Mouse (Mus musculus) limb, embryonic 10.5 days (tissue): Measurements from ENCODE around the gene Neurod2. TPM values are rescaled to one million over a fixed set of nuclear protein-coding genes. Genes with fewer than 3 reads are reported as not detected.

Experiments
- DNase-seq: peaks from one replicate; pipeline ENCODE4 v3.0.0-alpha.2; 2017; ENCODE audit warnings: low spot score
- H3K27ac ChIP-seq: fragments of 300-500 bp; sonication (generic); 2 replicates; pipeline ENCODE4 v1.5.1; 2016; ENCODE audit warnings: mild to moderate bottlenecking
- H3K27me3 ChIP-seq: fragments of 300-500 bp; sonication (generic); 2 replicates; pipeline ENCODE4 v1.6.1; 2016; ENCODE audit warnings: low read depth, mild to moderate bottlenecking; ENCODE audit not compliant: poor library complexity, severe bottlenecking
- H3K36me3 ChIP-seq: fragments of 300-500 bp; sonication (generic); 2 replicates; pipeline ENCODE4 v1.6.1; 2016; ENCODE audit warnings: mild to moderate bottlenecking, moderate library complexity
- H3K4me1 ChIP-seq: fragments of 300-500 bp; sonication (generic); 2 replicates; pipeline ENCODE4 v1.6.1; 2016
- H3K4me3 ChIP-seq: fragments of 300-500 bp; sonication (generic); 2 replicates; pipeline ENCODE4 v1.5.1; 2016; ENCODE audit warnings: mild to moderate bottlenecking, moderate library complexity
- H3K9me3 ChIP-seq: fragments of 300-500 bp; sonication (generic); replicated peaks from 2 replicates; pipeline ENCODE4 v1.6.1; 2016; ENCODE audit warnings: mild to moderate bottlenecking
- WGBS: fragments of 180-500 bp; shearing (Covaris S2); methylation state at CpG from one replicate; pipeline ENCODE4 v1.1.7; 2016; 5-methylcytosine and 5-hydroxymethylcytosine counted together
- polyA plus RNA-seq: library from polyadenylated mRNA; unstranded; fragments of >200 nt; fragmentation: Nextera tagmentation; extraction: Ambion mirVana; gene quantifications from 2 replicates; pipeline ENCODE4 v1.2.1, GENCODE M21; 2016

Gene Neurod2
- polyA plus RNA-seq: not detected in 2 replicates

DNA sequence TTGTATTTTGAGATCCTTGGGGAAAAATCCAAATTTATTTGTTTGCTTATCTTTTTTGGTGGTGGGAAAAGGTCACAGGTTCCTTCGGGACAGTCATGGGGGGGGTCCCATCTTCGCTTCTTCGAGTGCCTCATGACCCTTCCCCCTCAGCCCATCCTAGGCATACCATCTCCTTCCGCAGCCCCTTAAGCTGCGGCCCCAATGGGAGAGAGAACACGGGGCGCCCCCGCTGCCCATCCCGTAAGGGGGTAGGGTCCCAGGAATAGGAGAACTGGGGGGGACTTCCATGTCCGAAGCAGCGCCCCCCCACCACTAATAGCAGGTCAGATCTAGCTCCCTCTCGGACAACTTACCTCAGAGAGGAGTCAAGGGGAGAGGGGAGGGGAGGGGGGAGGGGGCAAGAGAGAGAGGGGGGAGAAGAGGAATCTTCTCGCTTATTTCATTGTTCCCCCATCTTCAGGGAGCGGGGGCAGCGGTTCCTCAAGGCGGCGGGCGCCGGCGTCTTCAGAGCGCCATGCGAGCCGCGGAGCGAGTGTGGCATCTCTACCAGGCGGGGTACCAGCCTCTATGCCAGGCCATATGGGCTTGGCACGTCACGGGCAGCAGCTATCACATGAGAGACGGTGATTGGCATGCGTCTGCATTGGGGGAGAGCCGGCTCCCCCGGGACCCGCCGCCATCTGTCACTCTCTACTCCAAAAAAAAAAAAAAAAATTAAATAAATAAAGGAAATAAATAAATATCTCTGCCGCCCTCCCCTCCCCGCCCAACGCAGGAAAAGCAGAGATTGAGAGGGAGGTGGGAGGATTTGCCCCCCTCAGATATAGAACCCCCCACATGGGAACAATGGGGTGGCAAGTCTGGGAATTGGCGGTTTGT lies at the start of gene Neurod2:
Neurod2 (minus strand) TSS at position 568 of the 879 bp plus-strand sequence.
- Histone ChIP-seq H3K27ac (no peak within 1 kb of the TSS), H3K4me3 (peak within 1 kb of the TSS; percentile 37), H3K27me3 (peaks cover 100% of the 10 kb centered on the region), H3K9me3 (no peaks in the 10 kb centered on the region), H3K36me3 (no peaks in the 10 kb centered on the region), H3K4me1 (peaks cover 28% of the 10 kb centered on the region)
- DNase-seq: no peak
- whole genome bisulfite sequencing: 2% methylated on average over 38 of the region's 38 CpGs

DNA sequence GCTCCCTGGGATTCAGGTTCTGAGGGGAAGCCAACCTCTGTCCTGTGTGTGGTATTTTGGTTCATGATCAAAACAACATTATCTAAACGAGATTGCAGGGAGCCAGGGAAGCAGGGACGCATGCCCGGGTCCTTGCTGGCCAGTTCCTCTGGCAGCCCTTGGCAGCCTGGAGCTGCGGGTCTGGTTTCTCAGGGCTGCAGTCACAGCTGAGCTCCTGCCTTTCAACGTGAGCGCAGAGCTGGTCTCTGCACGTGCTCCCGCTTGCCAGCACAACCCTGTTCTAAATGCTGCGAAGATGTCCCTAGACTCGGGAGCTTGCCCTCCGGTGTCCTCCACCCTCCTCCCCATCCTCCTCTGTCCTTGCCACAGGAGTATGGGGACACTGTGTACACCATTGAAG lies 48.3 kb upstream of the Neurod2 start:
- no peaks in the 10 kb centered on the region for H3K4me1 ChIP-seq

DNA sequence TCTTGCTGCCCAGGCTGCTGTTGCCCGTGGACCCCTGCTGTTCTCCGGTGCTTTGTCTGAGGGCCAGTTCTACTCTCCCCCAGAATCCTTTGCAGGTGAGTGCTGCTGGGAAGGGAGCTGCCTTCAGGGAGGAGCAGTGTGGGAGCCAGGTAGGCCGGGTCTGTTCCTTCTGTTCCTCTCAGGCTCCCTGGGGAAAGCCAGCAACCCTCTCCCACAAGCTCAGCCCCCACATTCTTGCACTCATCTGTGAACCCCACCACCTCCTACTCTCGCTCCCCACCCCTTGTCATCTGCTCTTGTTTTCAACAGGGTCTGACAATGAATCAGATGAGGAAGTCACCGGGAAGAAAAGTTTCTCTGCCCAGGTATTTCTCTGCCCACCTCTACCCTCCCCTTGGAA lies 47.3 kb upstream of the Neurod2 start:
- Histone ChIP-seq H3K36me3 (peaks cover 86% of the 10 kb centered on the region), H3K27me3 (no peaks in the 10 kb centered on the region), H3K27ac (no peak overlapping the region), H3K4me1 (peaks cover 4% of the 10 kb centered on the region), H3K4me3 (no peak overlapping the region), H3K9me3 (no peaks in the 10 kb centered on the region)
- 74% methylated on average over 5 of the region's 5 CpGs for WGBS
- no peak for DNase-seq

More for the DNA sequence above, 48.3 kb upstream of the Neurod2 start:
- DNase-seq: no peak
- Histone ChIP-seq H3K9me3 (no peaks in the 10 kb centered on the region), H3K4me3 (no peak overlapping the region), H3K27me3 (no peaks in the 10 kb centered on the region), H3K27ac (no peak overlapping the region), H3K36me3 (peaks cover 87% of the 10 kb centered on the region)
- WGBS: 83% methylated on average over 11 of the region's 11 CpGs

DNA sequence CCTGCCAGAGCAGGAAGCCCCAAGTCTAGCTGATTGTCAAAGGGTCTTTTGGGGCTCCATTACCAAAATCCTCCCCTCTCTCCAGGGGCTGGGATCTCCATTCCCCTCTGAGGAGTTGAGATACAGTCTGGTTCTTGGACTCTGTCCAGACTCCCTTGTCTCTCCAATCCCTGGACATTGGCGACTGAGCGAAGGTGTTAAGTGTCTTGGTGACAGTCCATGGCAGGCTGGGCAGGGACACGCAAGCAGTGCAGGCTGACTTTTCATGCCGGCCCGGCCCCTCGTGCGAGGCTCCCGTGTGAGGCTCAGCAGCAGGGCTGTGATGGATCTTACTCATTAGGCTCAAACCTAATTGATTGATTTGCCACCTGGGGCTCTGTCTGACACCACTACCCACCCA lies 44.8 kb upstream of the Neurod2 start:
- H3K4me1 ChIP-seq: peaks cover 14% of the 10 kb centered on the region
- 84% methylated on average over 8 of the region's 8 CpGs for WGBS

DNA sequence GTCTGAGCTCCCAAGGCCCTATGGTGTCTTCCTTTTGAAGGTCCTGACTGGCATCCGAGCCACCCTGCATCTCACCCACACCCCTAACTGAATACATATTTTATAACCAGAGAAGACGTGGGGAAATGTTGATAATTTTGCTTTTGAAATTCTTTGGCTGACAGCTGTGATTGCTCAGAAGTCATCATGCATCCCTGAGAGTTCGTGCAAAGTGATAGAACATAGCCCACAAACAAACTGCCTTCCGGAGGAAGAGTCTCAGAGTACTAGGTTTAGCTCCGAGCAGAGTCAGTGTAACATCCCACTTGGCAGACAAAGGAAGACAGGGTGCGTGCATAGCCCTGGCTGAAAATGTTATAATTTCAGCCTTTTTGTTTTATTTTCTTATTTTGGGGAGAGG lies 43.8 kb upstream of the Neurod2 start:
- Histone ChIP-seq H3K4me3 (no peak overlapping the region), H3K36me3 (peaks cover 51% of the 10 kb centered on the region), H3K27ac (no peak overlapping the region), H3K4me1 (peaks cover 14% of the 10 kb centered on the region), H3K27me3 (no peaks in the 10 kb centered on the region), H3K9me3 (no peaks in the 10 kb centered on the region)
- no peak for DNase-seq
- 91% methylated on average over 6 of the region's 6 CpGs for WGBS

More for the DNA sequence above, 44.8 kb upstream of the Neurod2 start:
- Histone ChIP-seq H3K27ac (no peak overlapping the region), H3K36me3 (peaks cover 61% of the 10 kb centered on the region), H3K4me3 (no peak overlapping the region), H3K9me3 (no peaks in the 10 kb centered on the region), H3K27me3 (no peaks in the 10 kb centered on the region)
- DNase-seq: no peak

DNA sequence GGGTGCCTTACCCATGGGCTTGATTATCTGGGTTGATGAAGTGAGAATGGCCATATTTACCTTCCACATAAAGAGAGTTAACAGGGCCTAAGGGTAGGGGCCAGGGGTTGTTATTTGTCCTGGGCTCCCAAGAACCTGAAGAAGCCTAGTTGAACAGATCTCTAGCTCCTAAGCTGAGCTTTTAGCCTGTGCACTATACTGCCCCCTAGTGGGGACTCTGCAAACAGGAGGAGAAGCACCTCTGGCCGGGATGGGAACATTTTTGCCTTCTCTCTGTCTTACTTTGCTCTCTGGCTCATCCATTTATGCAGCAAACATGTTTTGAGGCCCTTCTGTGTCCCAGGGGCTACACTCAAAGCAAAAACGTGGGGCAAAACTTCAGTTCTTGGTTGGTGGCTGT lies 43.0 kb upstream of the Neurod2 start:
- H3K27me3 ChIP-seq: no peaks in the 10 kb centered on the region
- H3K9me3 ChIP-seq: no peaks in the 10 kb centered on the region
- H3K4me1 ChIP-seq: peaks cover 14% of the 10 kb centered on the region
- peak; percentile 76 for DNase-seq
- peaks cover 43% of the 10 kb centered on the region for H3K36me3 ChIP-seq
- WGBS: 8% methylated on average over 2 of the region's 2 CpGs
- no peak overlapping the region for H3K4me3 ChIP-seq
- H3K27ac ChIP-seq: no peak overlapping the region

DNA sequence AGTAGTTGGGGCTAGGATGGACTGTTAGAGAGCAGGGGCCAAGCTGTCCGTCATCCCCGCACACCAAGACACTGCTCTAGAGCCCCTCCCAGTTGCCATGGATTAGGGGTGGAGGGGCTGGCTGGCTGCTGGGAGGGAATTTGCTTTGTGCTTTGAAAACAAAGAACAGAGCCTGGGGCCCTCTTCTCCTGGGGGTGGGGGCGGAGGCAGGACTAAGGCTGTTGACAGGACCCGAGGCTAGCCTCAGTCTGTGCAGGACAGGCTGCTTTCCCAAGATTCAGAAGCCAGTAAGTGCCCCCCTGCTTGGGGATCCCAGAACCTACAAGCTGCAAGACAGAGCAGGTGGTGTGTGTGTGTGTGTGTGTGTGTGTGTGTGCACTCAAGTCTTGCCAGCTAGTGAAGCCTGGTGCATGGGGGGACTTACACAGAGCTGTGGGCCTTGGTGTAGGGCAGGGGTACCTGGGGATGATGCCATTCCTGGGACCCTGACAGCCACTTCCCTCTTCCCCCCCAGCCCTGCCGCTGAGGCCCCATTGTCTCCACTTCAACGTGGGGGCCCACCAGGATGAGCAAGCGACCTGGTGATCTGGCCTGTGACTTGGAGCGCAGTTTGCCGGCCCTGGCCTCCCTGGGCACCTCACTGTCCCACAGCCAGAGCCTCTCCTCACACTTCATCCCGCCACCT lies 42.2 kb upstream of the Neurod2 start:
- Histone ChIP-seq H3K27ac (no peak overlapping the region), H3K36me3 (peaks cover 36% of the 10 kb centered on the region), H3K9me3 (no peaks in the 10 kb centered on the region), H3K4me3 (no peak overlapping the region), H3K27me3 (no peaks in the 10 kb centered on the region), H3K4me1 (peaks cover 14% of the 10 kb centered on the region)
- 51% methylated on average over 10 of the region's 10 CpGs for WGBS
- DNase-seq: no peak

DNA sequence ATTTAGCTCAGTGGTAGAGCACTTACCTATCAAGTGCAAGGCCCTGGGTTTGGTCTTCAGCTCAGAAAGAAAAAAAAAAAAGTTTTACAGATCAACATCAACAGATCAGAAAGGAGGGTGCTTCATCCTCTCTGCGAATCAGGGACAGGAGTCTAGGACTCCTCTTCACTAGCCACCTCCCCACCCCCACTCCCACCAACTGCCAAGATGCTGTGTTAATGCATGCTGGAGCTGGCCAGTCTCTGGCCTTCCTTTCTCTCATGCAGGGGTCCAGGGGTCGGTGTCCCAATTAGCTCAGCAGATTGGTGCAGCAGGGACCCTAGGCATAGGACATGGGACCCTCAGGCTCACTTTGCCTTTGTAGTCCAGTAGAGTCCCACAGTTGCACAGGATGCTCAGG lies 41.1 kb upstream of the Neurod2 start:
- no peak for DNase-seq
- Histone ChIP-seq H3K36me3 (peaks cover 30% of the 10 kb centered on the region), H3K9me3 (no peaks in the 10 kb centered on the region), H3K4me3 (no peak overlapping the region), H3K4me1 (peaks cover 14% of the 10 kb centered on the region), H3K27ac (no peak overlapping the region), H3K27me3 (no peaks in the 10 kb centered on the region)
- 75% methylated on average over 2 of the region's 2 CpGs for WGBS

DNA sequence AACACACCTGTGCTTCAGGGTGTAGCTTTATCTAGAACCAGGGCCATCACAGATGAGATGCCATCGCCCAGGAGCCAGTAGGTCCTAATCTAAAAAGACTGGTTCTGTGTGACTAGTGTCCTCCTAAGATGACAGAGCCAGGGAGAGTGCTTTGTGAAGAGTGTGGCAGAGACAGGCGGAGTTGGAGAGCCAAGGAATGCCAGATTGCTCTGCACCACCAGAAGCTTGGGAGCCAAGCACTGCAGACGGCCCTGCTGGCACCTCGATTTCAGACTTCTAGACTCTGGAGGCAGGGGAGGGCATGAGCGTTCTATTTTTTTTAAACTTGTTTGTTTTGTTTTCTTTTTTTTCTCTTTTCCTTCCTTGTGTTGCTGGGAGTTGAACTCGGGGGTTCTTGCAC lies 39.9 kb upstream of the Neurod2 start:
- 92% methylated on average over 6 of the region's 6 CpGs for WGBS
- no peaks in the 10 kb centered on the region for H3K27me3 ChIP-seq
- peaks cover 14% of the 10 kb centered on the region for H3K4me1 ChIP-seq
- no peak for DNase-seq
- no peak overlapping the region for H3K4me3 ChIP-seq
- H3K27ac ChIP-seq: no peak overlapping the region
- H3K9me3 ChIP-seq: no peaks in the 10 kb centered on the region
- H3K36me3 ChIP-seq: peaks cover 18% of the 10 kb centered on the region

DNA sequence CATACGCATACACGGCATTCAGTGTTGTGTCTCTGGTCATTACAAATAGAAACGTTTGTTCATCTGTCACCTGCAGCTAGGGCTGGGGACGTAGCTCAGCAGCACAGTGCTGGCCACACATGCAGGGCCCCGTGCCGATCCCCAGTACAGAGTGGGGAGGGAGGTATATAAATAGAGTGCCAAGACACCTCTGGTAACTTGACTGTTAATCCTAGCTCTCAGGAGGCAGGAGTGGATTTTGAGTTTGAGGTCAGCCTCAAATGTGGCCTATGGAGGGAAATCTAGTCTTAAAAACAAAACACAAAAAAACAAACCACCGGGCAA lies 38.4 kb upstream of the Neurod2 start:
- Histone ChIP-seq H3K27ac (no peak overlapping the region), H3K9me3 (no peaks in the 10 kb centered on the region), H3K4me3 (no peak overlapping the region), H3K36me3 (peaks cover 10% of the 10 kb centered on the region), H3K27me3 (no peaks in the 10 kb centered on the region), H3K4me1 (peaks cover 14% of the 10 kb centered on the region)
- no peak for DNase-seq
- 90% methylated on average over 7 of the region's 7 CpGs for WGBS

DNA sequence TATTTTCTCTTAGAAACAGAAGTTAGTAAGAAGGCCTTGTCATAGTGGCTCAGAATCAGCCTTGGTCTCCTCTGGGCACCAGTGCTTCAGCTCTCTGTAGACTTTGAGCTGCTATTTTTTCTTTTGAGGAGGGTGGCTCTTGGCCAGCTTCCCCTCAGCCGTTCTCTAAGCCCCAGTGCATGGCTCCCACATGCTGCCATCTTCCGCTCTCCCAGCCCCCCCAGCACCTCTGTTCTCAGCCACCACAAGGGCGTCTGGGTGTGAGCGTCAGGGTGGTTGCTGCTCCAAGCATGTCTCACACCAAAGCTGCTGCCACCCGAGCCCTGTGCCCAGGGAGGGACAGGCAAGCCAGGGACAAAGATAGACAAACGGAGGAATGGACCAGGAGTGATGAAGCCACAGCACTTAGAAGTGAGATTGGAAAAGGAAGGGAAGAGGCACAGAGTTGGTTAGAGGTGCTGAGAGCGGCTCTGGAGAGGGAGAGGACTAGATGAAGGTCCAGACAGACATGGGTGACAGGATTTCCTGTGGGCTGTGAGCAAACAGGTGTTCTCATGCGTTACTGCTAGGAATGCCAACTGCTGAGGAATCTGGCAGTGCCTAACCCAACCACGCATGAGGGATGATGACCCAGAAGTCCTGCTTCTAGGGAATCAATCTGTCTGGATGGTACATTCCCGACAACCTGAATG lies 37.9 kb upstream of the Neurod2 start:
- whole genome bisulfite sequencing: 81% methylated on average over 10 of the region's 10 CpGs
- H3K4me1 ChIP-seq: peaks cover 14% of the 10 kb centered on the region
- H3K4me3 ChIP-seq: no peak overlapping the region
- H3K27me3 ChIP-seq: no peaks in the 10 kb centered on the region
- DNase-seq: no peak
- no peak overlapping the region for H3K27ac ChIP-seq
- no peaks in the 10 kb centered on the region for H3K9me3 ChIP-seq
- peaks cover 10% of the 10 kb centered on the region for H3K36me3 ChIP-seq

DNA sequence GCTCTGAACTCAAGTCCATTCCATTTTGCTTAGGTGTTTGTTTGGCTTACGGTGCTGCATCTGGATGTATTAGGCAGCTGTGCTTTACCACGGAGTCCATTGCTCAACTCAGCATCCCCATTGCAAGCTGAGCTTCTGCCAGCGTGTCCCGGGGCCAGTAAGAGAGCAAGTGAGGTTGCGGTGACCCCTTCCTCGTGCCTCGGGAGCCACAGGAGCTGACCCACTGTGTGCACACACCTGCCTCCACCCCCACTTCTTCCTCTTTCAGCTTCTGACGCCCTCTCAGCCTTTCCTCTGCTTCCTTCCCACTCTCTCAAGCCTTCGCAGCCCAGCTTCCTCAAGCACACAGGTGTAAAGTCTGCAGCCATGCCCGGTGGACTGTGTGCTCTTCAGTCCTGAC lies 36.8 kb upstream of the Neurod2 start:
- Histone ChIP-seq H3K4me1 (peaks cover 11% of the 10 kb centered on the region), H3K36me3 (peaks cover 14% of the 10 kb centered on the region), H3K4me3 (no peak overlapping the region), H3K27ac (no peak overlapping the region), H3K9me3 (no peaks in the 10 kb centered on the region), H3K27me3 (no peaks in the 10 kb centered on the region)
- DNase-seq: no peak
- WGBS: 69% methylated on average over 10 of the region's 10 CpGs

DNA sequence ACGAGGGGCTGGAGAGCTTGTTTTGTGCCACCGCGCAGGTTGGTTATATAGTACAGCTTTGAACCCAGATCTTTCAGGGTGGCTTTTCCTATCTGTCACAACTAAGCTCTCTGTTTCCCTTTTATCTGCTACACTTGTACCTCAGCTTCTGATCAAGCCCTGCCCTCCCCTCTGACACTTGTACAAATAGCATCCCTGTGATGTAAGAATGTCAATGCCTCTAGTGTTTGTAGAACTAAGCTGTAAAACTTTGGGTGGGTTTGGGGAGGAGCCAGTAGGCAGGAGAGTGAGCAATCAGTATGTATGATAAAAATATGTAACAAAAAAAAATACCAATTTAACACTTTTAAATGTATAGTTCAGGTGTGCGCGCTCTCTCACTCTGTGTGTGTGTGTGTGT lies 35.0 kb upstream of the Neurod2 start:
- Histone ChIP-seq H3K4me1 (peaks cover 19% of the 10 kb centered on the region), H3K27me3 (no peaks in the 10 kb centered on the region), H3K36me3 (peaks cover 14% of the 10 kb centered on the region), H3K27ac (no peak overlapping the region), H3K4me3 (no peak overlapping the region), H3K9me3 (no peaks in the 10 kb centered on the region)
- DNase-seq: no peak
- 96% methylated on average over 5 of the region's 5 CpGs for WGBS
